Mouse (Mus musculus) liver, embryonic 14.5 days (tissue): ENCODE measurements around the gene Grb7. TPM values are rescaled to one million over a fixed set of nuclear protein-coding genes. Genes with fewer than 3 reads are reported as not detected.

Experiments used
- ATAC-seq: fragments of 200-750 bp; cut with Nextera tagmentation; 2 replicates; pipeline ENCODE4 v1.8.0; 2017; ENCODE audit warnings: moderate number of reproducible peaks, mild to moderate bottlenecking, moderate library complexity; ENCODE audit not compliant: insufficient read depth
- DNase-seq, 3 experiments: peaks; one replicate each; pipeline ENCODE4 v3.0.0-alpha.2; 2012 to 2013; ENCODE audit warnings: low read depth in 3 of 3, low spot score in 3 of 3
- H3K27ac ChIP-seq: fragments of 300-500 bp; sonication (generic); 2 replicates; pipeline ENCODE4 v1.5.1; 2014; ENCODE audit warnings: moderate library complexity, mild to moderate bottlenecking, control low read depth, inconsistent platforms
- H3K27me3 ChIP-seq: fragments of 300-500 bp; sonication (generic); 2 replicates; pipeline ENCODE4 v1.6.1; 2014; ENCODE audit warnings: mild to moderate bottlenecking, low read length, moderate library complexity; ENCODE audit not compliant: control insufficient read depth, insufficient read depth
- H3K36me3 ChIP-seq: fragments of 300-500 bp; sonication (generic); replicated peaks from 2 replicates; pipeline ENCODE4 v1.6.1; 2014; ENCODE audit warnings: low read depth; ENCODE audit not compliant: control insufficient read depth, insufficient read depth
- H3K4me1 ChIP-seq, 2 experiments: fragments of 200-500 bp in 1 of 2; fragments of 300-500 bp in 1 of 2; sonication (generic) in 1 of 2; replicated peaks; 2 replicates each; pipeline ENCODE4 v1.6.1; 2012 to 2014; ENCODE audit warnings: antibody characterized with exemption in 1 of 2, inconsistent platforms in 1 of 2, low read length in 1 of 2; ENCODE audit not compliant: control insufficient read depth in 2 of 2, insufficient read depth in 2 of 2
- H3K4me2 ChIP-seq: fragments of 300-500 bp; sonication (generic); 2 replicates; pipeline ENCODE4 v1.6.1; 2014; ENCODE audit warnings: low read depth, mild to moderate bottlenecking, control low read depth, moderate library complexity
- H3K4me3 ChIP-seq, 2 experiments: fragments of 200-500 bp in 1 of 2; fragments of 300-500 bp in 1 of 2; sonication (generic) in 1 of 2; 2 replicates each; pipeline ENCODE4 v1.5.1; 2012 to 2014; ENCODE audit warnings: low read depth in 2 of 2, low read length in 2 of 2, mild to moderate bottlenecking in 2 of 2, control low read depth in 1 of 2, inconsistent platforms in 1 of 2, moderate library complexity in 1 of 2; ENCODE audit not compliant: insufficient read depth in 1 of 2
- H3K9ac ChIP-seq: fragments of 300-500 bp; sonication (generic); replicated peaks from 2 replicates; pipeline ENCODE4 v1.6.1; 2014; ENCODE audit warnings: mild to moderate bottlenecking, control low read depth, moderate library complexity
- H3K9me3 ChIP-seq: fragments of 300-500 bp; sonication (generic); 2 replicates; pipeline ENCODE4 v1.6.1; 2016; ENCODE audit warnings: low read length, mixed read lengths; ENCODE audit not compliant: control insufficient read depth
- CTCF ChIP-seq: IDR thresholded peaks from 2 replicates; pipeline ENCODE4 v1.5.1; 2016; ENCODE audit warnings: antibody characterized with exemption, low read depth, control low read depth
- EP300 ChIP-seq: IDR thresholded peaks from 2 replicates; pipeline ENCODE4 v1.6.1; 2016; ENCODE audit warnings: antibody characterized with exemption, low read depth
- WGBS: fragments of 180-500 bp; shearing (Covaris S2); extraction: QIAGEN DNeasy Blood & Tissue Kit; methylation state at CpG from one replicate; pipeline ENCODE4 v1.1.7; 2014; ENCODE audit not compliant: insufficient replicate concordance; 5-methylcytosine and 5-hydroxymethylcytosine counted together
- polyA plus RNA-seq, 2 experiments: library from polyadenylated mRNA; depleted of rRNA in 1 of 2; stranded (reverse) in 1 of 2; unstranded in 1 of 2; fragments of >200 nt; fragmentation: Nextera tagmentation in 1 of 2; extraction: Ambion mirVana in 1 of 2; gene quantifications; 2 replicates each; pipeline versions ENCODE4 v1.2.1 to v1.2.3; 2012 to 2014

The Grb7 gene
- polyA plus RNA-seq, 2 experiments: 14.1 to 15.7 TPM

DNA sequence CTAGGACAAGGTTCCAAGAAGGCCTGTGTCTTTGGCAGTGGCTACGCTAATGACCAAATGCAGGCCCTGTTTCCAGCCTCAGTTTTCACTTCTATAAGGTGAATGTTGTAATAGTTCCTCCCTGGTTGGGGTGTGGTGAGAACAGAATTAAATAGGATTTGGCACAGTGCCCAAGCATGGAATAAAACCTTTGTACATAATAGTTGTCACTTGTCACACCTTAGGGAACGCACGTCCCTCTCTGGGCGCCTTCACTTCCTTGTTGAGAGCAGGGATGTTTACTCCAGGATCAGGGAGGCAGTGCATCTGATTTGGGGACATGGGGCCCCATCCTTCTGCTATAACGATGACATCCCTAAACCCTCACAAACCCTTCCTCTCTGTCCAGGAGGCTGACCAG lies 17.8 kb upstream of the Grb7 start:
- Histone ChIP-seq H3K4me1 (no peaks in the 10 kb centered on the region), H3K27me3 (no peaks in the 10 kb centered on the region), H3K4me2 (no peak overlapping the region), H3K9ac (no peak overlapping the region), H3K4me3 (no peak overlapping the region), H3K9me3 (no peaks in the 10 kb centered on the region), H3K27ac (no peak overlapping the region), H3K36me3 (no peaks in the 10 kb centered on the region)
- ATAC-seq: no peak
- WGBS: 64% methylated on average over 5 of the region's 5 CpGs
- no peak for TF ChIP-seq CTCF
- no peak for TF ChIP-seq EP300
- DNase-seq: no peak

DNA sequence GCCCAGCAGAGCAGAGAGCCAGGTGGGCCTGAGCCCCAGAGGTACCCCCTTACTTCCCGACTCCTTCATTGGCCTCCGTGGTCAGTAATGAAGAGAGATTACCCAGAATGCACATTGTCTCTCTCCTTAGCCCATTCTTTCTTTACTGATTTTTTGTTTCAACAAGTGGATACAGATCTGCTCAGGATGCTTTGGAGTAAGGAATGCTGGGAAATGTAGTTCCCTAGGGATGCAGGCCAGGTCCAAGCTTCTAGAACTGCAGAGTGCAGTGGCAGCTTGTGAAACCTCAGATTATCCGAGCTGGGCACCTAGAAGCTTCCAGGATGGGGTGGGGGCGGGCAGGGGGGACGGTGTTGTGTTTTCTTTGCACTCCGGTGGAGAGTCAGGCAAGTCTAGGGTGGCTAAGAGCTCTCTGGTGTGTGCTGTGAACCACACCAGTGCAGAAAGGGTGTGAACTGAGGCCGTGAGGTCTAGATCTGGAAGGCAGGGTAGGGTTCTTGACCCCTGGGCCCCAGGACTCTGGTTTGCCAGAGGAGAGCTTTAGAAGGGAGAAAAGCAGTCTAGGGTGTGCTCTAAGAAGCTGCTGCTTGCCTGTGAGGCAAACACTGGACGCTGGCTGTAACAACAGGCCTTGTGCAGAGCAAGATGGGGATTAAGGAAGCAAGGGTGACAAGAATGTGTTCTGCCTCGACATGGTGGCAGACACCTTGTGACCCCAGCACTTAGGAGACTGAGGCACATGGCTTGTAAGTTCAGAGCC lies 14.3 kb upstream of the Grb7 start:
- no peaks in the 10 kb centered on the region for H3K36me3 ChIP-seq
- H3K4me3 ChIP-seq: no peak overlapping the region
- H3K27ac ChIP-seq: no peak overlapping the region
- DNase-seq: no peak
- H3K4me2 ChIP-seq: no peak overlapping the region
- no peaks in the 10 kb centered on the region for H3K27me3 ChIP-seq
- no peaks in the 10 kb centered on the region for H3K4me1 ChIP-seq
- ATAC-seq: no peak
- H3K9ac ChIP-seq: no peak overlapping the region
- H3K9me3 ChIP-seq: no peaks in the 10 kb centered on the region
- WGBS: 55% methylated on average over 9 of the region's 9 CpGs
- no peak for TF ChIP-seq CTCF
- TF ChIP-seq EP300: no peak

DNA sequence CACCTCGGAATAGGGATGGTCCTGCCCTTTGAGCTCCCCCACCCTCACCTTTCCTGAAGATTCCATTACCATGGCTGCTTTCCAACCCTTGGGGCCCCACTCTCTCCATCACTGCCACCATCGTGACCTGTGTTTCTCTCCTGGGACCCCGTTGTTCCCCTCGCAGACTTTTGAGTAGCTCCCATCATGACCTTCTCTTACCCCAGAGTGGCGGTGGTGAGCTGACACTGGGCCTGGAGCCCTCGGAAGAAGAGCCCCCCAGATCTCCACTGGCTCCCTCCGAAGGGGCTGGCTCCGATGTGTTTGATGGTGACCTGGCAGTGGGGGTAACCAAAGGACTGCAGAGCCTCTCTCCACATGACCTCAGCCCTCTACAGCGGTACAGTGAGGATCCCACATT lies 10.5 kb upstream of the Grb7 start:
- ATAC-seq (no peak), DNase-seq (no peak)
- Histone ChIP-seq H3K9ac (no peak overlapping the region), H3K4me3 (no peak overlapping the region), H3K9me3 (no peaks in the 10 kb centered on the region), H3K36me3 (no peaks in the 10 kb centered on the region), H3K4me1 (peaks cover 0 to 7% of the 10 kb centered on the region in 2 experiments; a peak in 3 of 4 replicates), H3K27ac (no peak overlapping the region), H3K4me2 (no peak overlapping the region), H3K27me3 (no peaks in the 10 kb centered on the region)
- TF ChIP-seq EP300: no peak
- no peak for TF ChIP-seq CTCF
- 73% methylated on average over 9 of the region's 9 CpGs for WGBS

DNA sequence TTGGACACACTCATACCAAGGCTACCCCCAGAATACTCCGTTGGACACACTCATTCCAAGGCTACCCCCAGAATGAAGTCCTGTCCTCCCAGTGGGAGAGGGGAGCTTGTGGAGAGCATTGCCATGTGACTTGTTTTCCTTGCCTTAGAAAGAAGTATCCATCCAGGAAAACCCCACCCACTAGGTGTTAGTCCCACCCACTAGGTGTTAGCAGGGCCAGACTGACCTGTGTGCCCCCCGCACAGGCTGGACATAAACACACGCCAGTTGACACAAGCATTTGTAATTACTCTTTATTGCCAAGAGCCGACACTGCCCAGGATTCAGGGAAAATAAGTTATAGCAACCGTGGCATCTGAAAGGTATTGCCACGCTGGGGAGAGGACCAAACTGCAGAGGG lies 8.8 kb upstream of the Grb7 start:
- Histone ChIP-seq H3K4me3 (no peak overlapping the region), H3K27me3 (no peaks in the 10 kb centered on the region), H3K9ac (no peak overlapping the region), H3K9me3 (no peaks in the 10 kb centered on the region), H3K4me2 (no peak overlapping the region), H3K4me1 (peaks cover 0 to 7% of the 10 kb centered on the region in 2 experiments; a peak in 3 of 4 replicates), H3K27ac (no peak overlapping the region), H3K36me3 (no peaks in the 10 kb centered on the region)
- 81% methylated on average over 6 of the region's 6 CpGs for WGBS
- DNase-seq (no peak), ATAC-seq (no peak)
- no peak for TF ChIP-seq EP300

DNA sequence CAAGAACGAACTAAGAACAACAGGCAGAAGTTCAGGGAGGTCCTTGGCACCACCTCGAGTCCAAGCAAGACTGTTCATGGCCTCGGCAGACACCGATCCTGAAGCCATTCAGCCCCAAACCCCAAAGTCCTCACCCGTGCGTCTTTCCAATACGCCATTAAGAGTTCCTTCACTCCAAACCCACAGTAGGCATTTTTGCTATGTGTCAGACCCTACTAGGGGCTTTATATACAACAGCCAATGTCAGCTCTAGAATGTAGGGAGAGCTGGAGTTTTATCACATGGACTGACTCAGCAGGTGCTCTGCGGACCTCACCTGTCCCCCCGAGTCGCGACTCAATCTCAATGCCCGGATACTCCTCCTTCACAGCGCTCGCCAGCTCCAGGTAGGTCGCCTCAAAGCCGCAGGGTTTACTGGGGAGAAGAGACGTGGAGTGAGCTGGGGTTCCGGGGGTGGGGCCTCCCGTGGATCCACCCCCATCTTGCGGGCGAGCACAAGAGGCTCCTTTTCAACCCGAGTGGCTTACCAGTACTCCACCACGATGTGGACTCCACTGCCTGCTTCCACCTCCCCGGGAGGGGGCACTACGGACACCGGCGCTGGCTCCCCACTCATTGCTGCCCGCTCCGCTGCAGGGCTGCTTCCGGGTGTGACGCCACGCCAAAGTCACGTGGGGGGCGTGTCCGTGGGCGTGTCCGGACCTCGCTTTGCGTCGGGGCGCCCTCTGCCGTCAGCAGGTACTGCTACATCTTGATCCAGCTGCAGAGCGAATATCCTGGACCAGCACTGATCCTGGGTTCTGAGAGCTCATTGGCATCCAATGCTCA lies 7.6 kb upstream of the Grb7 start, which contains the start of gene Mien1:
TSS of gene Mien1 (minus strand) at position 661 of the 828 bp plus-strand sequence.
- Histone ChIP-seq H3K27me3 (no peaks in the 10 kb centered on the region), H3K9ac (peak within 1 kb of the TSS; percentile 58), H3K4me2 (peak within 1 kb of the TSS; percentile 71), H3K36me3 (no peaks in the 10 kb centered on the region), H3K9me3 (no peaks in the 10 kb centered on the region), H3K27ac (no peak within 1 kb of the TSS), H3K4me3 (peak within 1 kb of the TSS; percentile 79 to 94), H3K4me1 (peaks cover 0 to 7% of the 10 kb centered on the region in 2 experiments; a peak in 3 of 4 replicates)
- TF ChIP-seq EP300 (no peak), CTCF (peak; percentile 97)
- peak; percentile 83 for ATAC-seq
- 2% methylated on average over 43 of the region's 43 CpGs for WGBS
- peak; percentile 73 to 75 (median 75) for DNase-seq
